Mouse (Mus musculus) heart, postnatal 0 days (tissue): ENCODE data around the gene Tcn2. TPM values are rescaled to one million over a fixed set of nuclear protein-coding genes. Genes with fewer than 3 reads are reported as not detected.
A peak's percentile ranks its signal among the peaks of the same experiment; 100 is the strongest.

Experiments used
- ATAC-seq: fragments of 200-750 bp; cut with Nextera tagmentation; 2 replicates; pipeline ENCODE4 v1.8.0; 2017; ENCODE audit warnings: low read depth, moderate number of reproducible peaks, moderate library complexity; ENCODE audit not compliant: insufficient read depth
- DNase-seq: peaks from one replicate; pipeline ENCODE4 v3.0.0-alpha.2; 2016; ENCODE audit warnings: low spot score
- H3K27ac ChIP-seq: fragments of 300-500 bp; sonication (generic); 2 replicates; pipeline ENCODE4 v1.5.1; 2014; ENCODE audit warnings: low read depth, mild to moderate bottlenecking
- H3K27me3 ChIP-seq: fragments of 300-500 bp; sonication (generic); 2 replicates; pipeline ENCODE4 v1.6.1; 2014; ENCODE audit warnings: low read length, mixed read lengths; ENCODE audit not compliant: control insufficient read depth, insufficient read depth
- H3K36me3 ChIP-seq: fragments of 300-500 bp; sonication (generic); replicated peaks from 2 replicates; pipeline ENCODE4 v1.6.1; 2014; ENCODE audit warnings: low read length, mixed read lengths; ENCODE audit not compliant: control insufficient read depth, insufficient read depth
- H3K4me1 ChIP-seq: fragments of 300-500 bp; sonication (generic); 2 replicates; pipeline ENCODE4 v1.6.1; 2014; ENCODE audit warnings: antibody characterized with exemption; ENCODE audit not compliant: control insufficient read depth, insufficient read depth
- H3K4me2 ChIP-seq: fragments of 300-500 bp; sonication (generic); 2 replicates; pipeline ENCODE4 v1.6.1; 2014; ENCODE audit warnings: low read depth, mild to moderate bottlenecking, low read length, moderate library complexity
- H3K4me3 ChIP-seq: fragments of 300-500 bp; sonication (generic); 2 replicates; pipeline ENCODE4 v1.5.1; 2014; ENCODE audit warnings: low read depth, low read length
- H3K9ac ChIP-seq: fragments of 300-500 bp; sonication (generic); replicated peaks from 2 replicates; pipeline ENCODE4 v1.6.1; 2014; ENCODE audit warnings: low read depth, low read length, mixed read lengths
- H3K9me3 ChIP-seq: fragments of 300-500 bp; sonication (generic); replicated peaks from 2 replicates; pipeline ENCODE4 v1.6.1; 2016; ENCODE audit warnings: low read length; ENCODE audit not compliant: control insufficient read depth
- CTCF ChIP-seq: IDR thresholded peaks from 2 replicates; pipeline ENCODE4 v1.5.1; 2016; ENCODE audit warnings: antibody characterized with exemption, control low read depth, low read depth
- EP300 ChIP-seq: IDR thresholded peaks from 2 replicates; pipeline ENCODE4 v1.6.1; 2016; ENCODE audit warnings: antibody characterized with exemption, low read depth
- WGBS: fragments of 180-500 bp; shearing (Covaris S2); extraction: QIAGEN DNeasy Blood & Tissue Kit; methylation state at CpG from one replicate; pipeline ENCODE4 v1.1.7; 2014; 5-methylcytosine and 5-hydroxymethylcytosine counted together
- polyA plus RNA-seq: library from polyadenylated mRNA; unstranded; fragments of >200 nt; fragmentation: Nextera tagmentation; extraction: Ambion mirVana; gene quantifications from 2 replicates; pipeline ENCODE4 v1.2.1, GENCODE M21; 2015
- total RNA-seq: library from RNA; depleted of rRNA; stranded (reverse); fragments of >200 nt; gene quantifications from 2 replicates; pipeline ENCODE4 v1.2.3, GENCODE M21; 2014; ENCODE audit warnings: low replicate concordance; rRNA removed

Gene Tcn2
- total RNA-seq, result 110 and 113 TPM in 2 replicates
- 67.2 and 67.4 TPM in 2 replicates for polyA plus RNA-seq

DNA sequence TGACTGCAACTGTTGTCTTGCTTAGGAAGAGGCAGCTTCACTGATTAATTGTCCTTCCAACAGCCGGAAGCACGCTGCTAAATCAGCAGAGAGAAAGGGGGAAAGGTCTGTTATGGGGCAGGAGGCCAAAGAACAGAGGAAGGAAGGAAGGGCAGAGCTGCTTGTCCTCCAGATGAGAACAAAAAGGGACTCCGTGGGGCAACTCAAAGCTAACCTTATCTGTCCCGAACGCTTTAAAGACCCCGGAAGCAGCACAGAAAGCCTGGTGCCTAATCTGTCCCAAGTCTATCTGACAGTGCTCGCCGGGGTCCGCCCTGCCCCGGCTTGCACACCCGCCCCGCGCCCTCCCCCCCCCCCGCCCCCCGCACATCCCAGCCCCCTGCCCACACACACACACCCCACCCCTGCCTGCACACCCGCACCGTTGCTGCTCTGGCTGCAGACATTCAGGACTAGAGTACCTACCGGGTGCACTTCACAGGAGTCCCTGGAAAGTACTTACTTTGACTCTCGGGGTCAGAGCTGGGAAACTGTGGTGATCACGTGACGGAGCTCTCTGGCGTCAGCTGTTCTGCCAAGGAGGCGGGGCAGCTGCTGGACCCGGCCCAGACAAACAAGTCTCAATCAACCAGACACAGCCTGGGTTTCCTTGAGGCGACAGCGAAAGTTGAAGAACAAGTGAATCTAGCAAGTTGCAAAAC is at the start of gene Tcn2:
Tcn2 (minus strand) TSS at position 649 of the 701 bp plus-strand sequence.
- under 1% methylated on average over 19 of the region's 26 CpGs for WGBS
- Histone ChIP-seq H3K27ac (peak within 1 kb of the TSS; percentile 37; the same call in 1 of the 2 replicates), H3K4me1 (peaks cover 6% of the 10 kb centered on the region; the same call in 1 of the 2 replicates), H3K27me3 (no peaks in the 10 kb centered on the region), H3K4me2 (peak within 1 kb of the TSS; percentile 82), H3K9me3 (no peaks in the 10 kb centered on the region), H3K9ac (peak within 1 kb of the TSS; percentile 65), H3K4me3 (peak within 1 kb of the TSS; percentile 59), H3K36me3 (peaks cover 12% of the 10 kb centered on the region)
- TF ChIP-seq EP300, result no peak
- TF ChIP-seq CTCF, result no peak
- ATAC-seq (peak; percentile 88), DNase-seq (peak; percentile 92)

- peaks cover 19% of the 10 kb centered on the region for H3K27me3 ChIP-seq
- H3K36me3 ChIP-seq, result peaks cover 39% of the 10 kb centered on the region
- WGBS, result 46% methylated on average over 6 of the region's 6 CpGs
- DNase-seq (peak; percentile 20), ATAC-seq (no peak)
- H3K9ac ChIP-seq, result no peak overlapping the region
- H3K4me3 ChIP-seq, result no peak overlapping the region
- 0 out of 2 replicates have a peak, but pooled peaks cover 4% of the 10 kb centered on the region for H3K4me1 ChIP-seq
- TF ChIP-seq EP300, result no peak
- H3K27ac ChIP-seq, result no peak overlapping the region
- H3K9me3 ChIP-seq, result no peaks in the 10 kb centered on the region
- no peak overlapping the region for H3K4me2 ChIP-seq
Measured at GRCm38 (mm10) chr11:3981536-3981935, 49.6 kb upstream of the Tcn2 start.

DNA sequence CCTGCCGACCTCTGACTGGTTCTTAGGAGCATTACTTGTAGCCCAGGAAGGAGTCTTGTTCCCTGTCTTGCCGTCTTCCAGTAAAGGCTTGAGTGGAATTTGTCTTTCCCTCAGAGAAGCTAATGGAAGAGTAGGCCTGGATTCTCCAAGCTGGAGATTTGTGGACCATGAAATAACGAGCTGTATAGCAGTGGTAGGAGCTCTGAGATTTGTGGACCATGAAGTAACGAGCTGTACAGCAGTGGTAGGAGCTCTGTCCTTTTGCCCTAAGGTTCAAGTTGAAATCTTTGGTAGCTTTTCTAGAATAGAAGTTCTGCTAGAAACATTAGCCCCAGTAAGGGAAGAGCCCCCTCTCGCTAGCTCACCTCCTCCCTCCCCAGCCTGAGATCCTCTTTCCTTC is 46.5 kb upstream of the Tcn2 start:
- Histone ChIP-seq H3K9ac (no peak overlapping the region), H3K4me3 (no peak overlapping the region), H3K4me1 (no peaks in the 10 kb centered on the region), H3K4me2 (no peak overlapping the region), H3K27me3 (peaks cover 8% of the 10 kb centered on the region; the same call in 1 of the 2 replicates), H3K27ac (no peak overlapping the region), H3K9me3 (no peaks in the 10 kb centered on the region), H3K36me3 (peaks cover 68% of the 10 kb centered on the region)
- DNase-seq (no peak), ATAC-seq (no peak)
- 90% methylated on average over 5 of the region's 5 CpGs for WGBS
- no peak for TF ChIP-seq CTCF
- no peak for TF ChIP-seq EP300

DNA sequence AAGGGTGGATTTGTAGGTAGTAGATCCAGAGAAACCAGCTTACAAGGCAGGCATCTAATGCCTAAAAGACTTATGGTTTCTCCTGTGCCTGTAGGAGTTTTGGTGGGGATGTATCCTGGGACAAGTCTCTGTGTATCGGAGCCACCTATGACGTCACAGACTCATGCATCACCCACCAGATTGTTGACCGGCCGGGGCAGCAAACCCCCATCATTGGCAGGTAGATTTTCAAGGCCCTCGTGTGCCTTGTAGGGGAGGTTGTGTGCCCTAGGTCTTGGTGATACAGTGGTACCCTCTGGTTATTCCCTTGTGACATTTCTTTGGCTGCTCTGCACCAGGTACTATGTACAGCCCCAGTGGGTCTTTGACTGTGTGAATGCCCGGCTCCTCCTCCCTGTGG is 44.7 kb upstream of the Tcn2 start, which contains the start of gene 4930556J24Rik:
4930556J24Rik (minus strand) TSS at position 101 of the 400 bp plus-strand sequence.
- ATAC-seq (no peak), DNase-seq (no peak)
- H3K4me2 ChIP-seq, result no peak within 1 kb of the TSS
- H3K36me3 ChIP-seq, result peaks cover 86% of the 10 kb centered on the region
- H3K4me1 ChIP-seq, result no peaks in the 10 kb centered on the region
- WGBS, result 94% methylated on average over 6 of the region's 6 CpGs
- no peaks in the 10 kb centered on the region for H3K9me3 ChIP-seq
- H3K9ac ChIP-seq, result no peak within 1 kb of the TSS
- no peak within 1 kb of the TSS for H3K4me3 ChIP-seq
- TF ChIP-seq CTCF, result no peak
- no peak for TF ChIP-seq EP300
- no peaks in the 10 kb centered on the region for H3K27me3 ChIP-seq
- H3K27ac ChIP-seq, result no peak within 1 kb of the TSS

DNA sequence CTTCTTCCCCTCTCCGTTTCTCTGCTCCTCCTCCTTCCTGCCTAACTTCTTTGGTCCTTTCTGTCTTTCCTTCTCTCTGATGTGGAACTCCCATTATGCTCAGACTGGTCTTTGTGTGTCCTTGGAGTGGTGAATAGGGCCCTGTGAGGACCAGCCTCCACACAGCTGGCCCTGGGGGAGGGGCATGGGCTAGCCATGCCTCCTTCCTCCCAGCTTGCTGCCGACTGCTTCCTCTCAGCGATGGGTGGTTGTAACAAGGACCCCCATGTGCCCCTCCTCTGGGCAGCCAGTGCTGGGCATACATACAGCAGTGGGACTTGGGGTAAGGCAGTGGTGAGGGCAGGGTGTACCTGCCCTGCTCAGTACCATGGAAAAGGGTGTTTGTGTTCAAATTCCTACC is 42.4 kb upstream of the Tcn2 start:
- H3K4me2 ChIP-seq, result no peak overlapping the region
- no peak for TF ChIP-seq CTCF
- no peak for TF ChIP-seq EP300
- H3K4me1 ChIP-seq, result no peaks in the 10 kb centered on the region
- no peak overlapping the region for H3K4me3 ChIP-seq
- no peaks in the 10 kb centered on the region for H3K27me3 ChIP-seq
- peaks cover 98% of the 10 kb centered on the region for H3K36me3 ChIP-seq
- no peak overlapping the region for H3K27ac ChIP-seq
- ATAC-seq, result no peak
- H3K9me3 ChIP-seq, result no peaks in the 10 kb centered on the region
- 80% methylated on average over 3 of the region's 3 CpGs for WGBS
- no peak overlapping the region for H3K9ac ChIP-seq
- DNase-seq, result no peak
